Mouse (Mus musculus) kidney, postnatal 36 days (tissue): ENCODE results near the gene Itpkb.

Experiments used
- DNase-seq, 2 experiments: peaks; one replicate each; pipeline ENCODE4 v3.0.0; 2021 to 2022; ENCODE audit warnings: mixed read lengths in 2 of 2

Gene Itpkb

DNA sequence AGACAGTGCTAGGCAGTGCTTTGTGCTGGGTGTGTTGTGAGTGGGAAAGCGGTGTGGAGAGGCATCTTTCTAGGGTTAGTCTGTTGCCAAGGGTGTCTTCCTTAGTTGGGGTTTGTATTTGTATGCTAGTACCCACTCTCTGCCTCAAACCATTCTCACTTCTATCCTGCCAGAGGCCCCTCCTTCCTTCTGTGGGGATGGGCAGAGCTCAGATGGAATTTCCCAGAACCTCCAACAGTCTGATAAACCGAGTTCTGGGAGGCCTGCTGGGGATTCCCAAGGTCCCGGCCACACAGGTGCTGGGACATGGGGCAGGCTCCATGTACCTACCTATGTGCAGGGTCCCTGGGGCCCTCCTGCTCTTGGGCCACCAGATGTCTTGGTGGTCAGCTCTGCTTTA lies 93.6 kb downstream of the Itpkb start:
- DNase-seq = no peak

DNA sequence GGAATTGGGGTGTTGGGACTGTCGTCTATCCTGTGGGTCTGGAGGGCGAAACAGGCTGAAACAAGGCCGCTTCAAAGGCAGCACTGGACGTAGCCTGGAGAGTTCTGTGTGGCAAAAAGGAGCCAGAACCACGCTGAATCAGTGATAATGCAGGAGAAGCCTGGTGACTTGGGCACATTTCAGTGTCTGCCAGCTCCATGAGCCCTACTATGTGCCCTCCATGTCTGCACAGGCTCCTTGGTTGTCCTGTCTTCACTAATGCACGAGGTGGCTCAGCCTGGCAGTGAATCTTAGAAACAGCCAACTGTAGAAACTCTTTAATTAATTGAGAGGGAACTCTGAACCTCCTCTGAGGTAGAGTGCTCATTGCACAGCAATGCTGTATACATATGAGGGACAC lies 96.1 kb downstream of the Itpkb start:
- no peak for DNase-seq

DNA sequence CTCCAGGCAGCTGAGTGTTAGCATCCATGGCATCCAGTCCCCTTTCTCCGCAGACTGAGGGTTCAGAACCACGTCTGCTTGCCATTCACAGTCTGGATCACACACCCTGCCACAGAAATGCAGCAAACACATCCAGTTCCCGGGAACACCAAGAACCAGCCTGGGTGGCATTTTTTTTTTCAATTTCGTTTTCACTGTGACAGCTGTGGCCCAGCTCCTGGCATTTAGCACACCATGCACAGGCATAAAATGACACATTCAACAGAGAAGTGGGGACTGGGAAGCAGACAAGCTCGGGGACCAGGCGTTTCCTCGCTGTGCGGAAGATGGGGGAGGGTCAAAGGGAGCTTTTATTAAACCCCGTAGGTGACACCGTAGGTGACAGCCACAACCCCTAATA lies 97.4 kb downstream of the Itpkb start:
- DNase-seq = no peak

DNA sequence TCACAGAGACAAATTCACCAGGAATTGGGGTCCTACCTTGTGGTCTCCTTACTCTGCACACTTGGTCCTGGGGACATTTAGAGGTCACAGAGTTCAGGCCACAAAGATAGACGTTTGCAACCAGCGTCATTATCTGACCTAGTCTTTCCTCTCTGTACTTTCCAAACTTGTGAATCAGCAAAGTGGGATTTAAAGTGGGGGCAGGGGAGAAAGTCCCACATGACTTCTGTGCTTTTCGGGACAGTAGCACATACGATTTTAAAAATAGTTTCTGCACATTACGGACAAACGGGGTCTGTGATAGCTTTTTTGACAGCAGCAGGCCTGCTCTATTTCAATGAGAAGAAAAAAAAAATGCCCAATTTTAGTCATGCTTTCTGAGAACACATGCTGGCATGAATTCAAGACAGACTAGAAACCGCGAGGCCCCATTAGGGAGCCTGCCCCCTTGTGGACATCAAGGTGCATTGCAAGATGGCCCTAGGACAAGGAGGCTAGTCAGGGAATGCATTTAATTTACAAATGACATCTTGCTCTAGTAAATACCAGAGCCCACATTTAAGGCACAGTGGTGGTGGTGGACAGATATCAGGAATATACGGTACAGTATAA lies 97.9 kb downstream of the Itpkb start:
- peak; percentile 59 to 74 for DNase-seq

DNA sequence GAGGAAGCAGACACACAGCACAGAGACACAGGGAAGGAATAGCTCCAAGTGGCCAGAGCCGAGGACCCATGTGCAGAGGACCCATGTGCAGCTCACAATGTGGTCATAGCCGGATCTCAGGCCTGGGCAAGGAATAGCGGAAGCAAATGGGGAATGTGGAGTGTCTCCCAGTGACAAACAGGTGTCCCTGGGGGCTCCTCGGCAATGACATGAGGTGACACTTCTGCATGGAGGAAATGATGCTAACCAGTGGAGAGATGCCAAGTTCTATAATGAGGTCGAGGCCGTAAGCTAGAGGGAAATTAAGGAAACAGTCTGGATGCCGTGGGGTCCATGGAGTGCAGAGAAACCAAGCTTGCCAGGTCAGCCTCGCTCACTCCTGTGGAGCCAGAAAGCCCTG lies 98.6 kb downstream of the Itpkb start:
- no peak for DNase-seq

DNA sequence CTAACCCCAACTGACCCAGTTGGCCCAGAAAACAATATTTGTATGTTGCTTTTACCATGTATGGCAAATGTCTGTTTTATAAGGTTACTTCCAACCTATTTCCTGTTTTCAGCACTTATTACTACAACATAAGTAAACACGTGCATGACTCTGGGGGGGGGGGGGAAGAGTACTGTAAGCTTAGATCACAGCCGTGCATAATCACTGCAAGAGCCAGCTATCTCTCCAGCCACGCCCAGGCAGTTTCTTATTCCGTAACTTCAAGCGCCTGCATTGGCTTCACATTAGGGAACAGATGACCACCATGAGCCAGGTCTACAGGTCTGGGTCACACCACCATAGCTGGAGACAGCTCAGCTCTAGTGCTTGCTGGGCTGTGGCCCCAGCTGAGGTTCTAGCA lies 99.5 kb downstream of the Itpkb start:
- DNase-seq = no peak

DNA sequence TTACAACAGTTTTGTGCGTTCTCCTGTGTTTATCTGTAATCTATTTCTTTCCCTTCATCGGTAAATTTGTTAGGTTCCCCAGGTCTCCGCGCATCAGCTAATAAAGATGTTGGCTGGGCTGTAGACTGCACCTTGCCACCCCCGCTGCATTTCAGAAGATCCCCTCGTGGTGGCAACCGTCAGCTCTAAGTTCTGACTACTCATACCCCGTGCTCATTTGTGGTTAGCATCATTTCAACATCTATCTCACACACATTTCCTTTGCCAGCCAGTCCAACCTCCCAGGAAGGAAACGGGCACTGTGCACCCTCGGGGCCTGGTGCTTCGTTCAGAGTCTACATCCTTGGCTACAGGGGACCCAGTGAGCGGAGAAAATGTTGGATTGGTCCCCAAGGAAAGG lies 101.5 kb downstream of the Itpkb start:
- DNase-seq = no peak

DNA sequence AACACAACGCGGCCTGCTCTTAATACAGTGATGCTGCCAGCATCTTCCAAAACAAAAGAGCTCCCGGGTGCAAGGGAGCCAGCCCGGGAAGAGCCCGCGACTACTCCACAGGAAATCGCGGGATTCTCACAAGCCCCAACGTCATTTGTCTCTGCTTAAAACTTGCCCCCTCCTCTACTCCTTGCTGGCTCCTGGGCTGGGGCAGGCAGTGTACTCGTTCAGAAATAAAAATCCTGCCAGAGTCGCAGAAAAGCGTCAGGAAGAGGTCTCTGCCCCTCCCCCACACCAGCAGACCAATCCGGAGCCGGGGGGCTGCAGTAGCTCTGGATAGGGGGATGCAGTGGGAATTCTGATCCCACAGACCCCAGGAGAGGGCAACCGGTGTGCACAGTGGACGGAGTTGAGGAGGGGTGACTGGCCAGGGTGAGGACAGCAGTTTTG lies 102.8 kb downstream of the Itpkb start:
- no peak for DNase-seq

DNA sequence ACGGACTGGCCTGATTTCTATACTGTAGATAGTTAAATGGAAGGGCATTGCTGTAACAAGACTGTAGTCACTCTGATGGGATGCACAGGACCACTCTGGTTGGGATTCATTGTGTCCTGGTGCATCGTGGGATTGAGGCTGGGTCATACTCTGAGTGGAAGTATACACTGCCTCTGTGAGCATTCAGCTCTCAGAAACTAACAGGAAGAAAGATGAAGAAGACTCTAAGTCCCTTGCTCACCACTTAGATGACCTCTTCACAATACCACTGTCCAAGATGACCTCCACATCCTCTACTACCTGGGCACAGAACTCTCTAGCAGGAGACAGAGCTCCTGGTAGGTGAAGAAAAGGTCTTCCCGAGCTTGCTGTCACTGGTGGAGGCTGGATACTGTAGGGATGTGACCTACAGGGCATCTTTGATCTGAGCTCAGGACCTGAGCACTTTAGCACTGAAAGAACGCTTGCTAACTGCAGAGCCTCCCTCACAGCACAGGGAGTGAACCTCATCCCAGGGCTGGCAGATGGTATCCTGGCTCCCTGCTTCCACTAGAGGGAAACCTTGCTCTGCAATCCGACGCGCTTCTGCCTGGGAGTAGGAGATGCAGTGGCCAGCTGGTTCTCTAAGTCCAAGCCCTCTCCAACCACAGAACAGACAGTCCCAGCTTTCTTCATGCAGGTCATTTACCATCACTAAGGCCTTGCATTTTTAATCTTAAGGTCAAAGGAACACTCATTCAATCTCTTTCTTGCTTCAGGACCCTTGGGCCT lies 103.7 kb downstream of the Itpkb start:
- peak; percentile 61 to 74 for DNase-seq

DNA sequence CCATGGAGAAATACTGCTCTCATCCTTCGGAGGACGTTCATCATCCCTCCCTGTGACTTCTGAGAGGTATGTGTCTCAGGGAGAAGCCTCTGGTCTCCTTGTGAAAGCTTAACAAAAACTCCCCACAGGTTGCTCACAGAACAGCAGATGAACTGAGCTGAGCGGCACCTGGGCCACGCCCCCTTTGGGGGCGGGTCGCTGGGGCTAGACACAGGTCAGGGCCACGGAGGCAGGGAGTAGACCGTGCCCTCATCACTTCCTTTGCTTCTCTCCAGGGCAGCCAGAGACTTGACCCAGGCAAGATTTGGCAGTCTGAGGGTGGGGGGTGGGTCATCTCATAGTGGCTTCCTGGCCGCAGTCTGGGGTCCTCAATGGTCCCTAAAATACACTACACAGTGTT lies 104.6 kb downstream of the Itpkb start:
- DNase-seq = peak in 1 of 2 experiments; percentile 53

DNA sequence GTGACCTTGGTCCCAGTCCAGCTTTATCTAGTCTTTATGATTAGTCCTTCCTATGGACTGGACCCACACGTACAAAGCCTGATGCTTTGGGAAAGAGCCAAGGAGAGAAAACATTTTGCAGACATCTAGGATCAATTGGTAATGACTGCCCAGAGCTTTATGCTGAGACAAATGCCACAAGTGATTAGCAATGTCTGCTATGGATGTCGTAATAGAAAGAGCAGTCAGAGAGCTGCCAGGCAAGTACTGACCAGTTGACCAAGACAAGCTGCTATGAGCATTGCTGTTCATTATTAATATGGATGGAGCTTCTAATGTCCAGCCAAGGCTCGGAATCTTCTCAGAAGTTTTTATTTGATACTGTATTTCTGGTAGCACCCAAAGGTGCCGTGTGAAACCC lies 109.2 kb downstream of the Itpkb start:
- DNase-seq = no peak

DNA sequence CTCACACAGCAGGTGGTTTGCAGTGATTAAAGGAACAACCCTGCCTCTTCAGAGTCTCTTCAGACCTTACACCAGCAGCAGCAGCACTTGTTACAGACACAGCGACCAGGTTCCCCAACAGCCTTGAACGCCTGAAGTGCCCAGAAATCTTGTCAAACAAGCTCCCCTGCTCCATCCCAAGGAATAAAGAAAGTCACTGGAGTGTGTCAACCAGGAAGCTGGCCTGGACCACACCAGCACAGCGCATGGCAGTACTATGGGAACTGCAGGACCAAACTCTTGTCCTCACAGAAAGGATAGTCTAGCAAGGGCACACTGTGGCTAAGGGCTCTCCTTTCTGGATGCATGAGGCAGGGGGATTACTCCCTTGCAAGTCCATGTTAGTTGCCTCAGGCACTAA lies 114.1 kb downstream of the Itpkb start:
- no peak for DNase-seq

DNA sequence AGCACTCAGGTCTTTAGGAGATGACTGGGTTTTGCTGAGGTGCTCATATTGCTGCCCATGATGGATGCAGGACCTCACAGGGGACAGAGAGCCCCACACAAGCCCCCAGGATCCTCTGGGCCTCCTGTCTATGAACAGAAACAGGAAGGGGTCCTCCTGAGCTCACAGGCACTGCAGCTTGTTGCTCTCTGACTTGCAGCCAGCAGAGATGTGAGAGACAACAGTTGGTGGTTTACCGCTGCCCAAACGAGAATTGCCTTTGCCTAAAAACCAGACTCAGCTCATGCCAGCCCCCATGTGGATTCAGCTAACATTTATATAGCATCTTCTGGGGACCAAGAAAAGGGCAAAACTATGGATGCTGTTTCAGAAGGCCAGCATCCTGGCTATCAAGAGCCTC lies 119.4 kb downstream of the Itpkb start:
- DNase-seq = no peak

DNA sequence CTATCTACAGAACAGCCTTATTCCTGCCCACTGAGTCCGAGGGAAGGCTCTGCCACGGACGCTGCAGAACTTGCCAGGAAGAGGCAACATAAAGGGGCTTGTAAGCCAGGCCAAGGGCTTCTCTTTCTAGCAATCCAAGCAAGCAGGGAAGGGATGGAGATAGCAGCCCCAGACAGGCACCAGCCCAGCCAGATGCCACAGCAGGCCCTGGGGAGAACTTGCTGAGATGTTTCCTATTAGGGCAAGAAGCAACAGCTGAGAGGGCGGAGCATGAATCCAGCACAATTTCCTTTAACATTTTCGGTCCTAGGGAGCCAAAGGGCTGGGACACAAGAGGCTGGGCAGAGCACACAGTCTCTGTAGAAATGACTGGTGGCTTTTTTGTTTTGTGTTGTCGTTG lies 128.0 kb downstream of the Itpkb start:
- DNase-seq = peak; percentile 24 to 29

DNA sequence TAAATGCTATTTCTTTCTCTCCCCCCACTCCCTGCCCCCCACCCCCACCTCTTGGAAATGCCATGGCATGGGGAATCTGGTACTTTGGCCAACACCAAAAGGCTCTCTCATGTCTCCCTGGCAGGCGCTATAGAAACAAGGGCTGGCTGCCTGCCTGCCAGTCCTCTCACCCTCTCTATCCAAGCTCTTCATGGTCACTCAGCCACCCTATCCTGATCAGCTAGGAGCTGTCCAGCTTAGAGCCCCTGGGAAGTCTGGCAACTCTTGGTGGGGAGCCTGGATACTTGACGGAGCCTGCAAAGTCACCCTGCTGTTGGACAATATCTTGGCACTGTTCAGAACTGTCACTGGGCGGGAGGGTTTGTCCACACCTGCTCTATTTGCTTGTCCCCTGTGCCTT lies 128.4 kb downstream of the Itpkb start:
- no peak for DNase-seq

DNA sequence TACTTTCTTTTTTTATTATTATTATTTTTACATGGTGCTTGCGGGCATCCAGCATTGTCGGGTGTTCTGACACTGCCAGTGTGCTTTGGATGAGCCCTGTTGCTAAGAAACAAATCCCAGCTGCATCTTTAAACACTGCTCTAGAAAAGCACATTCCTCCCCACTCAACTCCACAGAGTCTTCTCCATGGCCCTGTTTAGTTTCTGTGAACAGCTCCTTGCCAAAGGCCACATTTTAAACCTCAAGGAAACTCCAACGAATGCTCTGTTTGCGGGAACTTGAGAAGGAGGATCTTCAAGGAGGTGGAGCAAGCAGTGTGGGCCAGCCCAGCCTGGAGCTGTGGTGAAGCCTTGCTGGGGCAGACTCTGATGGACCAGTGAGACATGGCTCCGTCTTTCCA lies 130.4 kb downstream of the Itpkb start:
- peak; percentile 7 to 15 for DNase-seq

DNA sequence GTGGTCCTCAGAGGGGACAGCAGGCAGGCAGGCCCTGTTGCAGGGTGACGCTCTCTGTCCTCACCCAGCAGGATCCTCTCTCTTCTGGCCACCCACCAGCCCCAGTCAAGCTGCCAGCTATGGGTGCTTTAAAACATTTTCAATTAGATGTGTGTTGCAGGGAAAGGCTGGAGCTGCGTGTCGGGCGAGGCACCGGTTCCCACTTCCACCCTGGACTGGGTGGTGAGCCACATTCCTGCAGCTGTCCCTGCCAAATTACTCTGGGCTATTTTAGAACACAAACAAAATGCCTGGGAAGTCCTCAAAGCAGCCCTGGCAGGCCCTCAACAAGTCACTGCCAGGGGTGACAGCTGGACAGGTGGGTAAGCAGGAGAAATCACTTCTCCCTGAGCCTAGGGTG lies 132.1 kb downstream of the Itpkb start:
- DNase-seq = peak in 1 of 2 experiments; percentile 8

DNA sequence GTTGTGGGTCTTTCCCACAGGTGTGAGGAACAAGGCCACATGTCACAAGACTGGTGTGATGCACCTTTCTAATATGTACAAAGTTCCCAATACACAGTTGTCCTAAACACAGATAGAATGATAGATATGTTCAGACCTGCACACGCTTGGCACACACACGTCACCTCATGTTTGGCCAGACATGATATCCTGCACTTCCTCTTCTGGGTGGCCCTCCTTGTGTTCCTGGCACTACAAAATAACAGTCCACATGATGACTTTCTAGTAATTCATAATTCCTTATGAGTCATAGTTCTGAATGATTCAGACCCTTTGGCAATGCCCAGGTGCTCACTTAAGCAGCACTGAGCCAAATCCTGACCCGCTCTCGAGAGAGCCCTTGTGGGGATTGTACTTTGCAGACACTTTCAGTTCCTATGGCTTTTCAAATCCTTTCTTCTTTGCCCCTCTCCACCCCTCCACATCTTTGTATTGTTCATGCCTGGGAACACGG lies 132.7 kb downstream of the Itpkb start:
- DNase-seq = no peak

DNA sequence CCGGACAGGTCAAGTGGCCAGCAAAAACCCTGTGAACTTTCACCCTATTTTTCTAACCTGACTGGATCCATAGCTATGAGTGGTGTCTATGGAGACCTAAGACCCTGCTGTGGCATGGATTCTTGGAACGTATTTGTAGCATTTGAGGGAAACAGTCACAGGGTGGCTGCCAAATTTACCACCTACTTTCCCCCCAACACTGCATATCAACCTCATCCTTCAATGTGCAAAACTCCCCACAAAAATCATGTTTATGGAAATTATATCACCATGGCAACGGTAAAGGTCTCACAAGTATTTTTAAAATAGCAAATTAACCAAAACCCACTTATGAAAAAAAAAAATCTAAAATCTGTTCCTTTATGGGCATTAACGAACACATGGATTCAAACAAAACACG lies 134.1 kb downstream of the Itpkb start:
- DNase-seq = no peak

DNA sequence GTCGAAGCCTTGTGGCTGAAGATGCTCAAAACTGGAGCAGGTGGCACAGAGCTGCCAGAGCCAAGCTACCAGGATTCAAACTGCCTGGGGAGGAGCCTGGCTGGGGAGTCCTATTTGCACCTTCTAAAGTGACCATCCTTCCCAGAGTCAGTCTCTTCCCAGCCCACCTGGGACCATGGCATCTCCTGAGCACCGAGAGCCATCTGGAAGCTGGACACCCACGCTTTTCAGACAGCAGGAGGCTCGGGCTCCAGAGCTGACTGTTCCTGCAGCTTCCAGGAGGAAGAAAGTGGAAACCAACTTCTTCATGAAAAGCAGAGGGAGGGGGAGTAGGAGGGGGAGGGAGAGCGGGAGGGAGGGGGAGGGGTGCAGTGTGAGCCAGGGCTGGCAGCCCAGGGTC lies 135.3 kb downstream of the Itpkb start:
- no peak for DNase-seq

DNA sequence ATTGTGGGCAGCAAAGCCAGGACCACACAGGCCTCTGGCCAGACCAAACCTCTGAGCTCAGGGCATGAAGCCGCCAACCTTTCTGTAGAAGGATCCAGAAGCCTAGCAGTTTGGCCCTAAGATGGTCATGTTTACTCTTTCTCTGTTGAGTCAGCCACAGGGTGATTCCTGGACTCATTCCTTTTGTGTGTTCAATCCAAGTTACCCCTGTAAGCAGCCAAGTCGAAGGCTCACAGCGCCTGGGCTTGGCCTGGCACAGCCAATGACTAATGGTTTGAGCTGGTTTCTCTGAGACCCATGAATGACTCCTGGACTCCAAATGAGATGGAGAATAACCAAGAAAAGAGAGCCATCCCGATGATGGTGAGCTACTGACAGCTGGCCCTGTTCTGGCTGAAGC lies 137.7 kb downstream of the Itpkb start:
- DNase-seq = no peak

DNA sequence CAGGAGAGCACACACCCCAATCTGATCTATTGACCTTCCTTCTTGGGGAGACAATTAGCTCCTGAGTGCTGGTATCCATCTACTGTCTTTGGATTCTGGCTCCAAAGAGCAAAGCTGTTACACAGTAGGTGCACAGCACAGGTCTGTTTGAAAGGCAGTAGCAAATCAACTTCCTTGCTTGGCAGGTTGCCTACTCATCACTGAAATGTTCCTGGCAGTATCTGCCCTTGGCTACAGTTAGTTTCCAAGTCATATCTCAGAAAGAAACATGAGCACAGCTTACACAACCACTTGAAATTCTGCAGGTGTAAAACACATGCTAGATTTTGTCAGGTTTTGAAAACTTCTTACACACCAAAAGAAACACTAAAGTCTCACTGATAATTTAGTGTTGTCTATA lies 143.3 kb downstream of the Itpkb start:
- no peak for DNase-seq
